Mouse (Mus musculus) ovary, postnatal 14 days (tissue): ENCODE measurements at regions not wholly inside any gene's neighbourhood (a gene's known extent, or its start where the extent isn't known, plus 50 kb on each side); places are given as distances from the start of the nearest gene placed in this dataset.
"Not testable (repeated sequence)": the region's sequence is repeated elsewhere in the genome, so short reads cannot be mapped to it uniquely, and the experiment has no call there.

Experiments
- DNase-seq: peaks from one replicate; pipeline ENCODE4 v3.0.0; 2022; ENCODE audit warnings: low spot score

DNA sequence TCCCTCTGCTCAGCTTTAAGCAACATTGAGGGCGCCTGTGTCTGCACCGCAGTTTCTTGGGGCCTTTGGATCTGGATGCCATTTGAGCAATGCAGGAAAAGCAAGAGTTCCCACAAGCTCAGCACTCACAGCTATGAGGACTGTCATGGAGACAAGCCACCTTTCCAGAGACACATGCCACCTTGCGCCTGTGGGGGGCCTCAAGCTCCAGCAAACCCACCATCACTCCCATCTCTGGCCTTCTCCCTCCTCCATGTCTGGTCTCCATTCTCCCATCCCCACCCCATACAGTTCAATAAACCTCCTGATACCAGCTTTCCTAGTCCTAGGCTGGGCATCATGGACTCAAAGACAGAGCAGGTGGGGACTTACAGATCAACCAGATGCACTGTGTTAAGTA lies 97.8 kb downstream of the Wdr11 start:
- no peak for DNase-seq

DNA sequence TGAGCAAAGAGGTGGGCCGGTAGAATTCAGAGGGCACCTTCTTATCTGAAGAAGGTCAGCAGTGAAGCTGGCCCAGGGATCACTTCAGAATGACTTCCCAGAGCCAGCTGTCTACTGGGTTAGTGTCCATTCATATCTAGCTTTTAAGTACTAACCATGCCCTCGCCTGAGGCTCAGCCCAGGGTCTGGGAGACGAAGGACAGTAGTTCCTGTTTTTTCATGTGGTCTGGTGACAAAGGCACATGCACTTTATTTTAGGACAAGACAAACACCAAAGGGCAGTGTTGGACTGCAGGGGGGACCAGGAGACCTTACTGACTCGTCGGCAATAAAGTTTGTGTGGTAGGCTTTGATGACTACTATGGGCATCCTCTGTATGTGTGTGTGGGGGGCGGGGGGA lies 99.2 kb downstream of the Wdr11 start:
- no peak for DNase-seq

DNA sequence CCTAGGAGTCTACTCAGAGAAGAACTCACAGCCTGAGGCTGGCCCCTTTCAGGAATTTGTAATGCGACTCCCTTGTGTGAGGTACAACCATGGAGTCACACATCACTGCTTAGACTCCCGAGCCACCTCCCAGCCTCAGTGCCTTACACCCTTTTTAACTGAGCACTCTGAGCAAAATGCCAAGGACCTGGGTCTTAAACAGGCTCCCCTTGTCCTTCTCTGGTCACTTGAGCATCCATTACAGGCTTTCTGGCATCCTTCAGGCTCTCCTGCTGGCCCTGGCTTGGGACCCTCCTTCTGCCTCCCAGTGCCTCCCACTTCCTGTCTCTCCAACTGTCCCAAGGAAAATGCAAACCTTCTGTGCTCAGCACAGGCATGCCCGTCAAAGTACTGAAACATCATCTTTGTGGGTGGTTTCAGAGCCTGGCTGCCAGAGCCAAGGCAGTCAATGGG lies 100.0 kb downstream of the Wdr11 start:
- DNase-seq = no peak

DNA sequence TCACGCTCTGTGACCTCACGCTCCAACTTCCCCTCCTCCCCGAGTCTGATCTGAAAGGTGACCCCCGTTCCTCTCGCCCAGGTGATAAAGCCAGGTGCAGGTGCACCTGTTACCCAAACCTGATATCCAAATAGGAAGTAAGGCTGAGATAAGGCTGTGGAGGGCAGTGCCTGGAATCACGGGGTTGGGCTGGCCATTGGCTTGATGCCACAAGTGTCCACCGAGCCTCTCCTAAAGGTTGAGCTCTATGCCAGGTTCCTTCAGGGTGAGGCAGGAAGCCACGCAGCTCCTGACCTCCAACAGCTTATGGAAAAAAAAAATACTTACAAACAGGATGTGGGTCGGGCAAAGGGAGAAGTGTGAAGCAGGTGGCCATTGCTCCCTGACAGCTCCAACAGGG lies 102.0 kb downstream of the Wdr11 start:
- no peak for DNase-seq

DNA sequence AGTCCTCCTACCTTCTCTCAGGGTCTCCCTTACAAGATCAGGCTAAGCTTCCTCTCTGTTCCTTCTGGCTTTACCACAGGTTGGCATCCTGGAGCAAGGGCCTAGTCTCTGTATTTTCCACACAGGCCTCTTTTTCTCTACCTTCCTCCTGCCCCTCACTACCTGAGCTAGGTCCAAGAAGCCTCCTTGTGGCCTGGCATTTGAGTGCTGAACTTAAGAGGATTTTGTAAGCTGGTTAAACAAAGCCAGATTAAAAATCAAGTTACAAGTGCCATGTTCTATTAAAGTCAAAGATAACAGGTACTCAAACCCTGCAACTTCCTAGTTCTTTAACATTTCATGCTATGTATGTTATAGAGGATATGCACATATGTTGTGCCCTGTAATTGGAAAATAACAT lies 102.5 kb downstream of the Wdr11 start:
- no peak for DNase-seq

DNA sequence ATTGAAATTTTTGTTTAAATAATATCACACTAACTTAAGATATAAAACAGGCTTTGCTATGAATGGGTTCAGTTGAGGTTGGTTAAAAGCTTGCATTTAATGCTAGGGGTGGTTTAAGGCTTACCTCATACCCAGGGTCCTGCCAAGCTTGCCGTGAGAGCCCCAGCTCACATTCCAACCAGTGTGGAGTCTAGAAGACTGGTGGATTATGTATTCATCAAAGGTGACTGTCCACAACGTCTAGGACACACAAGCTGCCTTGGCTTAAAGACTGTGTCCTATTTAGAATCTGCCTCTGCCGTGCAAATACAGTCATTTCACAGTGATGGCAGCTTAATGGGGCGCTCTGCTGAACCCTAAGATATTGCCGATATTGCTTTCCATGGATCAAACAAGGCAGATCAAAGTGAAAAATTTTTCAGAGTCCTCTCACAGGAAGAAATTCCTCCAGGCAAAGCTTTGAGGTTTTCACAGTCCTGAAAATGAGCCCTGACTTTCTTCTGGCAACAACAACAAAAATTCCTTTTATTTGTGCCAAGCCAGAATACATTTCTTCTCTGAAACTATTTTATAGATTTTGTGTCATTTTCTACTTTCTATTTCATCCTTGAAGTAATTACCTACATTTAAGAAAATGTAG lies 108.4 kb downstream of the Wdr11 start:
- no peak for DNase-seq

DNA sequence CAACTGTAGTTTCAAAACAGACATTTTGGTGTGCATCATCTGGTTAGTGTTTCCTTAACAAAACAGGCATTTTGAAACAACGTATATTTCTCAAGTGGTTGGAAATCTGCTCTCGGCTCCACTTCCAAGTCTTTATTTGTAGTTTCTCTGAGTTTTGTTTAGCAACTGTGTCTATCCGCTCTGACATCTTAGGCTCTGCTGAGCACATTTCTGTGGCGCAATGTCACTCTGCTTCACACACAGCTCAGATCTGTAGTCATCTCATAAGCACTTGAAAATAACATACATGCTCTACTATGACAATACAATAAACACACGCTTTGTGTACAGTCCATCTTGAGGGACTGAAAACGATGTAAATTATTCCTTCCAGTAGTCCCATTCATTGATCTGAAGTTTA lies 135.9 kb downstream of the Wdr11 start:
- DNase-seq = no peak

DNA sequence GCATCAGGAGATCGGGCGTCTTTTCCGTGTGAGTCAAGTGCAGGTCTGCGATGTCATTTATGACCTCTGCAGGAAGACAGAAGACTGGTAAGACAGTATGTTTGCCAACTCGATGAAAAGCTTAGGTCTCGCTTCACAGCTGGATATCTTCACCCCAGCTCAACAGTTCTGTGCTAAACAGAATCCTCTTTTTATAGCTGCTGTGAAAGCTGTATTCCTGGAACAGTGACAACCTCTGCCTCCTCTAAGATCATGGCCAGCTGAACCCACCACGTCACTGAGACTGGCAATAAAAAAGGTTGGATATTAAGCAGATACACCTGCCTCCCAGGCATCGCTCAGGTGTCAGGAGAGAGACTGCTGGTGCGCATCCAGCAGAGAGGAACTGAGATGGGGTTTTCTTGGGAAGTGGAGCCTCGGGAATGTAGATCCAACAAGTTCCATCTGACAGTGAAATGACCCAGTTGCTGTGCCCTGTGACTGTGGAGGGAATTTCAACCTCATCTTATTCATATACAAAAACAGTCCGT lies 138.1 kb downstream of the Wdr11 start:
- no peak for DNase-seq

DNA sequence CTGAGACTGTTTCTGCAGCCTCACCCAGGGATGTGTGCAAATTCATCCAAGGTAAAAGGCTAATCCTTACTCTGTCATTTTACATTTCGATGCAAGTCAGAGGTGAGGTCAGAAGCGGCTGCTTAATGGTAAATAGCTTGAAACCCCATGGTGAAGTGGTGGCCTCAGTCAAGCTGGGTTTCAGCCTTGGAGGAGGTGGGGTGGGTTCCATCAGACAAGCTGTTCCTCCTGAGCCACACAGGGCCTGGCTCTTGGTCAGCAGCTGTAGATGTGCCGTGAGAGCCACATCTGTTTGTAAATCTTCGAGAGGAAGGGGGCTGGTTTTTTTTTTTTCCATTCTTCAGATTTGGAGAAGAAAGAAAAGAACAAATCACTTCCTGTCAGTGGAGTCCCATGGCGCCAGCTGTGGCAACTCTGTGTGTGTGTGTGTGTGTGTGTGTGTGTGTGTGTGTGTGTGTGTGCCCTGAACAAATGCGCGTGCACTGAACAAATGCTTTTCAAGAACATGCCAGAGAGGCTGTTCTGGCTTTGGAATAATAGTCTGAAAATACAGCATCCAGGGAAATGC lies 139.2 kb downstream of the Wdr11 start:
- DNase-seq = no peak

DNA sequence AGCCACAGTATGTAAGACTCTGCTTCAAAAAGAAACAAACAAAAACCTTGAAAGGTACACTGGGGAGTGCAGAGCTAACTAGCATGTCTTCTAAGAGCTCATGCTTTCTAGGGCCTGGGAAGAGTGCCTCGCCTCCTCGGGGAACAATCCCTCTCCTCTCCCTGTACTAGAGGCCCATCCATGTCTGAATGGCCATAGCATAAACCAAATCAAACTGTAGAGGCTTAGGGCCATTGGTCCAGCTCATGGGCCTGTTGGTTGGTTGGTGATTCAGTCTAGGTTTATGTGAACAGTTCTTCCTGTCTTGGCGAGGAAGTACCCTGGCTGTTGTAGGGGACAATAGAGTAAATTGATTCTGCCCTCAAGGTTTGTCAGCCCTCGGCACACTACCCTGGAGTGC lies 151.0 kb downstream of the Wdr11 start:
- DNase-seq = no peak

DNA sequence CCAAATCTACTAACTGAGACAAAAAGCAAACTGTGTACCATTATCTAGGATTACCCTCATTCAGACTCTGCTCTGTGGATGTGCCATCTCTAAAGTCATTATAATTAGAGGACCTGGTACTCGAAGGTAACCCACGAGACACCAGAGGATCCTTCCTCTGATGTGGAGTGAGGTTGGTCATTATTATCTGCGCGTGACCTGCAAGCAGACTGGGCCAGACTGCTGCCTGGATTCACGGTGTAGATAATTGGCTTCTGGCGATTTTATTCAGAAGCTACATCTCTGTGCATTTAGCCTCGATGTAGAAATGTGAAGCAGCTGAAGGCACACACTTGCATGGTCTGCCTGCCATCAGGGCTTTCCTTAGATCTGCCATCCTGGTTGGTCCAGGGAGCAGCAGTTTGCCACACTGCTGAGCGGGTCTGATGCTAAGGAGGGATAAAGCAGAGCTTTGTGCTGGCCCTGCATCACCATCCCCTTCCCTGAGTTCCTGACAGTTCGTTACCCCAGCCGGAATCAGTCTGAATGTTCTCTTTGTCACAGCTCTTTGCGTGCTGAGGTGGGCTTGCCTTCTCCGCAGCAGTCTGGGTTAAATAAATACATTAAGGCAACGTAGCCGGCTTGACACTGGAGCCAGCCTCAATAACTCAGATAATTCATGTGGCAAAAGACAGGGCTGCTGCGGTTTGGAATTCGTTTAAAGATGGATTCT lies 152.4 kb downstream of the Wdr11 start:
- DNase-seq = no peak

DNA sequence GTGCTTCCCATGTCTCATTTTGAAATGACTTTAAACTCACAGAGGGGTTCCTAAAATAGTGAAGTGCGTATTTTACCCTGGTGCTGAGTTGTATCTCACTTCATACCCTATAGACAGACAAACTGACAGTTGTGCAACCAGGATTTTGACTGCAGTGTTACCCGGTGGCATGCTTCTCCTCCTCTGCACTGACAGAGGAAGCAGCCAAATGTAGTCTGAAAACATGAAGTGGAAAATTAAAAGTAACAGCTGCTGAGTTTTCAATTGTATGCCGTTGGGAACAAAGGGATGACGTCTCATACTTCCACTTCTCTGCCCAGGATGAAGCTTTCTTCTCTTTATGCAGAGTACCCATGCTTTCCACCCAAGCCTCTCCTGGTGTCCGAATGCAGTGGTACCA lies 155.0 kb downstream of the Wdr11 start:
- DNase-seq = no peak

DNA sequence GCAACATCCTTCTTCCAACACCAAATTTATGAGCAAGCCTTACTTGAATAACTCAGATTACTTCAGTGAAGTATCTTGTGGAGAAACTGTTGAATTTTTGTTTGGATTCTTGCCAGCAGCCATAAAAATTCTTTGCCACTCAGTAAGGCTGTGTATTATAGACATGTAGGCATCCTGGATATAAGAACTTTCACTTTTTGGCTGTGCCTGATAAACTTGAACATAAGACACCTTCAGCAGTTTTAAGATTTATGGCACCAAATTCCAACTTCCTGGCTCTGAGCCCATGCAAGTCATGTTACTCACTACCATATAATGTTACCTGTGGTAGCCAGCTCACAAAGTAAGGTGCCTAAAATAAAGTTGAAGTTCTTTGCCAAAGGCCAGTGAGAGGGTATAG lies 159.3 kb downstream of the Wdr11 start:
- no peak for DNase-seq

DNA sequence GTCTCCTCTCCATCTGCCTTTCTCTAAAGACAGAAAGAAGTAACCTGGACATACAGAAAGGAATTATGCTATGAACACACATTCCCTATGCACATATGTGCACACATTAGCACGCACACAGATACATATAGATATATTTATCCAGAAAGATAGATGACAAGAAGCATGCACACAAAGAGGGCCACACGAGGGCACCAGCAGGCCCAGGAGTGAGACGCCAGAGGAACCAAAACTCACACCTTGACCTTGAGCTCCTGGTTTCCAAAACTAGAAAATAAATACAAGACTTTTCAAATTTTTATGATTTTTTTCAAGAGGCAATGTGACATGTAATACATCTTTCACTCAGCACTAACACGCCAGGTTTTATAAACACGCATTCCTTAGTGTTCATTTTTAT lies 163.1 kb downstream of the Wdr11 start:
- no peak for DNase-seq

DNA sequence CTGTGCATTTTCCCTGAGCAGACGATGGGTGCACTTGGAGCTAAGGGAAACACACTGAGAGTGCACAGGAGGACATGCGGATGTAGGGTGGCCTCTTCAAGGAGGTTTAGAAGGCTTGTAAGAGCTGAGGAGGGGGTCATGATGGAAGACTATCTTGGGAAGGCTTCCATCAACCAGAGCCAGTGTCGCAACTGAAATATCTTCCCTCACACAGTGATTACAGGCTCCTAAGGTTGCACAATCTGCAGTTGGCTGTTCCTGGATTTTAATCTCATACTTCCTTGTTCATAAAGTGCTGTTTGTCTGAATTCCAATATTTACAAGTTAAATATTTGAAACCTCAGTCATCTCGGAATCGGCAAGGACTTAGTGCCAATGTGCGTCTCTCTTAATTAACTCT lies 164.5 kb downstream of the Wdr11 start:
- DNase-seq = no peak

DNA sequence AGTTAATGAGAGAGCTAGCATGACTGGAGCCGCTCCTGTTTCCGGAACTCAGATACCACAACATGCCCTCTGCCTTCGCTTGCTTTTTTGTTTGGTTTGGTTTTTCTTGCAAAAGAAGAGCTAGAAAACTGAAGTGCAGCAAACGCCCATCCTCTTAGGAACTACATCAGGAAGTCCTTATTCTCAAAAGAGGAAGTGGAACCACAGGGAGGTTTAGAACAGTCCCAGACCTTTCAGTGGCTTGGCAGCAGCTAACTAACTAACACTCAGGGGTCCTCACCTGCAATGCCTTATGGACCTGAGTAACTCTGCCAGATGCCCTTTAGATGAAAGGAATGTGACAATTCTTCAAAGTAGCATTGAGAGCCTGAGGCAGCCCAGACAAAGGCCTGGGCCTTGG lies 168.2 kb downstream of the Wdr11 start:
- DNase-seq = no peak

DNA sequence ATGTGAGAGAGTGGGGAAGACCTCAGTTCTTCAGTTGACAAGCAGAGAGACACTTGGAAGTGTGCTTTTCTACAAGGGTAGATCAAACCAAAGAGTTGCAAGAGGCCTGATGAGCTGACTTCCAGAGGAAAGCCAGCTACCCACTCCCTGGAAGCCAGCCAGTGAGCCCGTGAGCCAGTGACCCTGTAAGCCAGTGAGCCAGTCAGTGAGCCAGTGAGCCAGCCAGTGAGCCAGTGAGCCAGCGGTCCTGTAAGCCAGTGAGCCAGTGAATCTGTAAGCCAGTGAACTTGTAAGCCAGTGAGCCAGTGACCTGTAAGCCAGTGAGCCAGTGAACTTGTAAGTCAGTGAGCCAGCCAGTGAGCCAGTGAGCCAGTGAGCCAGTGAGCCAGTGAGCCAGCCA lies 168.7 kb downstream of the Wdr11 start:
- no peak for DNase-seq

DNA sequence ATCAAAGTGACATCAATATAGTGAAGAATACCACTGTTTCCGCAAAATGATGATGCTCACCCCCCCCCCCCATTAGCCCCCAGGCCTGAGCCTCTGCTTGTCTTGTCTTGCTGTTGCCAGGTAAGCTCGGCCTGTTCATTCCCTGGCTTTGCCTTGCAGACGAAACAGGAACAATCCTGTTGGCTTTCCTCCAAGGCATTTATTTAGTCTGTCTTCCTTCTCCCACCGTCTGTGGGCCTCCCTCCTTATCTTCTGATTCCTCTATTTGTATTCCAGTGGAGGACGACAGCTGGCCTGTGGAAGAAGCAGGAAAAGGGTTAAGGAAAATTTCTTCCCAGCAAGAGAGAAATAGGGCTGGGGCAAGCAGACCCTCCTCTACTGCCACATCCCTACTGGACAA lies 172.1 kb downstream of the Wdr11 start:
- no peak for DNase-seq

DNA sequence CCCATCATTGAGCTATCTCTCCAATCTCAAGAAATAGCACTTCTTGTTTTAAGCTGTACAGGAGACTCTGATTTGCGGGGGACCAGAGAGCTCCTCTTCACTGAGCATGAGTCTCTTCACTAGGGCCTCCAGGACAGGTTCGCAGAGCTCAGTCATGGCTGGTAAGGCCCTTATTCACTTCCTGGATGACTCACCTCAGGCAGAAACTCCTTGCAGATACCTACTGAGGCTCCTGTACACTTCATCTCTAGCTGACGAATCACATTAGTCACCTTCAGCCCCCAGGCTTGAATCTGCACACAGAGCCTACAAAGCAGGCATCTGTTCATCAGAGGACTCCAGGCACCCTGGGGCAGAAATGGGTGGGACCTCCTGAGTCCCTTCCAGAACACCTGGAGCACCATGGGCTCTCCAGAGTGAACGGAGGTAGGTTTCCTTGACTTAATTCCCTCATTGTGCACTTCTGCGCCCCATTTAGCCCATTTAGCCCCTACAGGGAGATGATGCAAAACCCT lies 172.8 kb downstream of the Wdr11 start:
- DNase-seq = no peak

DNA sequence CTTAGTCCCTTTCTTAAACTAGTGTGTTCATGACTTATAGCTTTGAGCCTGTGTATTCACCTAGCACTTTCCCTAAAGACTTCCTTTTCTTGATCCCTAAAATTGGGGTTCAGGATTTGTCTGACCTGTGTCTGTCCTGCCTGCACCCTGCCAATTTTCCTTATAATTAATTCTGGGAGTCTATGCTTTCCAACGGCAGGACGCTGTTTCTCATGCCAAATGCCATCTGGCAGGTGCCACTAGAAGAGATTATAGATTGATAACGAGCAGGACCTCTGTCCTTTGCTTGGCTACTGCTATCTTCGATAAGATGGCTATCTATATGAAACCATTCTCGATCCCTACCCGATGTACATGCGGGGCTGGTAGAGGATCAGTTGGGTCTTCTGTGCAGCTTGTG lies 174.0 kb downstream of the Wdr11 start:
- DNase-seq = no peak

DNA sequence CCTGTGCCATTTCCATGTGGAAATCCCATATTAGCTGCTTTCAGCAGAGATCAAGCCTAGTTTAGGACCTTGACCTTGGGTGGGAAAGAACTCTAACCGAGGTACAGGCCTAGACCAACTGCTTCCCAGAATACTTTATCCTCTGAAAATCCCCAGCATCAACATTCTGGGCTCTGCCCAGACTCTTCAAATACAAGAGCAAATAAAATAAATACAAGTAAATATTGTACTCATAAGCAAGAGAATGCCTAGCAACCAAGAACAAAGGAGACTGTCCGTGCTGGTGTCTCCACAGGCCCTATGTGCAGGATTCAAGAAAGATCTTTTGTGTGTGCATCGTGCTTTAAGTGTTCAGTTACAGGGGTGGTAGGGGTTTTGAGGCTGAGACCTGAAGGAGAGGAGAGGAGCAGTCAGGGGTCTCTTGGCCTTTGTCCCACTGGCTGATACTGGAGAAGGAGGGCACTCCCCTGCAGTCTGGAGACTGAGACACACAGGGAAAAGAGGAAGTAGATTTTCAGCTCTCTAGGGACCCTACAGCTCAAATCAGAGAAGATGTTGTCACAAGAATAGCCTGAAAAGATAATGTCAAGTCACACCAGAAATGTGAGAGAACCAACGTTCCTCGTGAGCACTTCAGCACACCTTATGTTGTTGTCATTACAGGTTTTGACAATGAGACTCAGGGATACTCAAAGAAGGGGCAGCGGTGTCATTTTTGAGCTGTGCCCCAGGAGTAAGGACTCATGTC lies 174.6 kb downstream of the Wdr11 start:
- no peak for DNase-seq

DNA sequence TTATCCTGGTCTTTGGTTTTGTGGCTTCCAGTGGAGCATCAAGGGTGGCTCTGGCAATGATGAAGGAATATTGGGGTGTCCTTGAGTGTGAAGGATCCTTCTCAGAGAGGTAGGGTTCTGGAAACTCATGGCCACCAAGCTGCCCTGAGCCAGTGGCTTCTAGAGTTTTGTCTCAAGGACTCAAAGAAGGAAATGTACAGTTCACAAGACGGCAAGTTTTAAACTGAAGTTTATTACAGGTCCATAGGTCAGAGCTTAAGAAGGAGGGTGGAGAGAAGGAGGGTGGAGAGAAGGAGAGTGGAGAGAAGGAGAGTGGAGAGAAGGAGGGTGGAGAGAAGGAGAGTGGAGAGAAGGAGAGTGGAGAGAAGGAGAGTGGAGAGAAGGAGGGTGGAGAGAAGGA lies 178.0 kb downstream of the Wdr11 start:
- not testable (repeated sequence) for DNase-seq

DNA sequence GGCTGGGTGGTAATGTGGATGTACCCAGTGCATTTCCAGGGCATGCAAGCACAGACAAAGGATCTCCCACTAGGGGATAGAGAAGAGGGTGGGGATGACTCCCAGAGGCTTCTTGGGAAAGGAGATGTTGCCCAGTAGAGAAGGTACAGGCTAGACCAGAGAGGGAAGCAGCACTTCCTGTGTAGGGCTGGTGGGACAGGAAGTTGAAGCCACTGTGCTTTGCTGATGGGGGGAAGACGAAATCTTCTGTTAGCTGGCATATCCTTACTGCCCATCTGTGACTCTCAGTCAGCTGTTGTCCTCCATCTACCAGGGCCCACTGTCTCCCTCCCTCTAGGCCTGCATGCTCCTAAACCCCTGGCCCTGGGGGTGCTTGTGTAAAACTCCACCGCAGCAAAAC lies 180.2 kb downstream of the Wdr11 start:
- DNase-seq = no peak
